Mouse (Mus musculus): ENCODE measurements around the gene D030056L22Rik.

D030056L22Rik gene

GRCm38 (mm10) chr19:18712866-18713300 is at the start of gene D030056L22Rik:
Gene D030056L22Rik (plus strand): TSS chr19:18713193.
- peak; percentile 97 to 98 for DNase-seq

- no peak for DNase-seq
Measured at GRCm38 (mm10) chr19:18663904-18664303, 49.1 kb upstream of the D030056L22Rik start.

DNA sequence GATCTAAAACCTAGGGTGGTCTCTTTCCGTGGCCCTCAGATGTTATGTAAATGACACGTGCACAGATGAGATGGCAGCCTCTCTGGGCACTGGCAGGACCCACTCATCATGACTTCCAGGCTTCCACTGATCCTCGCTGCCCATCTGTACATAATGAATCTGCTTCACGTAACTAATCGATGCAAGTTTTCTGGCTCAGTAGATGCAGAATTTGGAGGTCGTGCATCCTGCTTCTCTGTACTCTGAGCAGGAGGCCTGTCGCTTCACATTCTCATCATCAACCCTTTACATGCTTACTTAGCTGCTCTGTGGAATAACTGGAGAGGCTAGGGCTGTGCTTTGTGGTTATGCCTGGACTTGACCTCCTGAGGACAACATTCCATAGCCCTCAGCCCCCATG is 46.0 kb upstream of the D030056L22Rik start:
- no peak for DNase-seq

DNA sequence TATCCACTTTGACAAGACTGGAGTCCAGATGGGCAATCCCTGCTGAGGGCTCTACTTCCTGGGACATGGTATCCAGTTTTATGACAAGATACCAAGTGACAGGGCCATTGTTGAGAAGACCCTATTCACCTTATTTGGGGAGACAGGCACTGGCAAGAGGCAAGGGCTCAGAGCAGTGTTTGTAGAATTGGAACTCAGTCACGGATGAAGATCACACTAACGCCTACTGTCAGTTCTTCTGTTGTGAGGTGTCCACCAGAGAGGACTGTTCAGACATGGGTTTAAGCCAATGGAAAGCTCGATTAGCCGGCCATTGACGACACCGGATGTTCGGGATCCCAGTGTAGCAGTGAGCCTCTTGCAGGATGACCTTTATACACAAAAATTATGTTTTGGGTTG is 43.4 kb upstream of the D030056L22Rik start:
- no peak for DNase-seq

DNA sequence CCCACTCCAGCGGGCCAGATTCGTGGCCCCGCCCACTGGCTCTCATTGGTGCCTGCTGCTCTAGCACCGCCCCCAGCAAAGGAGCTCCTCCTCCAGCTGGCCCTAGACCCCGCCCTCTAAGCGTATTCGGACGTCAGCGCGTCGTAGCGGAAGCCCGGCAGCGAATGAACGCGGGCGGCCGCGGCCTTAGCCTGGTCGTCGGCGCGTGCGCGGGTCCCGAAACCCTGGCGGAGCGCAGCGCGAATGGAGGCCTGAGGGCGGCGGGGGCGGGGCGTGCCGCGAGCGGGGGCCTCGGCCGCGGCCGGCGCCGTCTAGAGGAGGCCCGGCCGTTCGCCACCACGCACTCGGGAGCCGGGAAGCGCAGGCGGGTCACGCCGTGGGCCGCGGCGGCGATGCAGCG is 42.4 kb upstream of the D030056L22Rik start, which contains the start of gene Carnmt1:
Gene Carnmt1, plus strand, starts transcription at position 157 of the 400 bp plus-strand sequence.
- peak; percentile 98 to 99 for DNase-seq

- peak; percentile 42 to 54 for DNase-seq
Measured at GRCm38 (mm10) chr19:18671056-18671741, 41.8 kb upstream of the D030056L22Rik start.

- no peak for DNase-seq
Measured at GRCm38 (mm10) chr19:18672498-18672897, 40.5 kb upstream of the D030056L22Rik start.

- no peak for DNase-seq
Measured at GRCm38 (mm10) chr19:18673116-18673515, 39.9 kb upstream of the D030056L22Rik start.

DNA sequence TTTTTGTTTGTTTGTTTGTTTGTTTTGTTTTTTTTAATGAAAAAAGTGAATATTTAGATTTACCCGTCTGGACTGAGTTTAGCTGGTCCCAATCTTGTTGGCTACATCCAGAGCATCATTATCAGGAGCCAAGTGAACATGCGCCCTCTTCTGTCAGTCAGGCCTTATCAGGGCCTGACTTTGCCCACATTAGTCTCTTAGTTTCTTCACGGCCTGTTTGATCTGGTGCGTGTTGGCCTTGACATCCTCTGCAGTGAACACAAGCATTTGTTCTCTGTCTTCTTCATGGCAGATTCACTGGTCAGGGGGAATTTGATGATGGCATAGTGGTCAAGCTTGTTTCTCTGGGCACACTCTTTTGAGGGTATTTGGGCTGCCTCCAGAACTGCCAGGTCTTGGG is 30.9 kb upstream of the D030056L22Rik start:
- no peak for DNase-seq

DNA sequence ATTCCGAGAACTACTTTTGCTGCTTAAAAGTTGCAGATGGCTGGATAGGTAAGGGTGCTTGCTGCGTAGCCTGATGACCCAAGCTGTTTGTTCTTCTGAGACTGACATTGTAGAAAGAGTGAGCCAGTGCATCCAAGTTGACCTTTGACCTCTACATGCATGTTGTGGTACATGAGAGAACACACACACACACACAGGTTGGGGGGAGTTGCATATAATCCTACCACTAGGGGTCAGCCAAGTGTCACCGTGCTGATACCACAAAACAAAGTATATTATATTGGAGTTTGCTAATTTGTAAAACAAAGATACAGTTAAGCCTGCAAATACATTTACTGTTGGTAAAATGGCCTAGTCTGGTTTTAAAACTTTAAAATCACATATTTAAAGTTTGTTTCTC is 25.4 kb upstream of the D030056L22Rik start:
- peak in 1 of 2 experiments; percentile 31 for DNase-seq

DNA sequence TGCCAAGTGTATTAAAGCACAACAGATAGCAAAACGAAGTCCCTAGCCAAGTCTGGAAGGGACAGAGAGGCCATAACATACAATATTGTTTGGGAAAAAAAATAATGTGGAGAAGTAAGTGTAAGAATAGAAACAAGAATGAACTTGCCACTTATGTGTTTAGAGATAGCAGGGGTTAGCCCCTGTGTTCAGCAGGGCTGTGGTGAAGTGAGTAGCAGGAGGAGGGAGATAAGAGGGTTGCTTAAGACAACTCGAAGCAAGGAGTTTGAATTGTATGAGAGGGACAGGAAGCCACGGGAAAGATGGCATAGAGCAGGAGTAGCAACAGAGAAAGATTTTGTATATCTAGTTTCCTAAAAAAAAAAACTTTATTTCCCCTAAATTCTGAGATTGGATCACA is 20.8 kb upstream of the D030056L22Rik start:
- no peak for DNase-seq

- no peak for DNase-seq
Measured at GRCm38 (mm10) chr19:18692768-18693167, 20.2 kb upstream of the D030056L22Rik start.

DNA sequence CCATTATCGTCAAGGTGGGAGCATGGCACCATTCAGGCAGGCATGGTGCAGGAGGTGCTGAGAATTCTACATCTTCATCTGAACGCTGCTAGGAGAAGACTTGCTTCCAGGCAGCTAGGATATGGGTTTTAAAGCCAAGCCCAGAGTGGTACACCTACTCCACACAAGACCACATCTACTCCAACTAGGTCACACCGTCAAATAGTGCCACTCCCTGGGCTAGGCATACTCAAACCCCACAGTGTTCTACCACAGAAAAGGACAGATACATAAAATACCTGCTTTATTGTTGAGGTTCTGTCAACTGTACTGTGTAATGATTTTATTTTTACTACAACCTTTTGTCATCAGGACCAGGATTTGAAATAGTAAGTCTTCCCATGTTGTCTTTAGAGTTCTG is 17.9 kb upstream of the D030056L22Rik start:
- DNase-seq: no peak

DNA sequence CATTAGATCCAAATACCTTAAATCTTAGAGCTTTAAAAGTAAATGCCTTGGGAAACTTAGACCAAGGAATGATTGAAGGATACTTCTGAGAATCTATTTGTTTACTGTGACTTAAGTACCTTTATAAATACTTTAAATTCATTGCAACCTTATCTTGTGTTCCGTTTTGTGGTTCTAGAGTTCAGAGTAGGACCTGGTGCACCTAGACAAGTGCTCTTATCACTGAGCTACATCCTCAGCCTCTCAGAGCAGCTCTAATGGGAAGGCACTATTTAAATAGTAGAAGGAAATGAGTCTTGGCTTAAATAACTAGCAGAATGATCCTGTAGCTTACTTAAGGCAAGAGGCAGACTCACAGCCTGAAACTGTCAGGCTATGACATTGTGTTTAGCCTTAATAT is 17.4 kb upstream of the D030056L22Rik start:
- DNase-seq: no peak

DNA sequence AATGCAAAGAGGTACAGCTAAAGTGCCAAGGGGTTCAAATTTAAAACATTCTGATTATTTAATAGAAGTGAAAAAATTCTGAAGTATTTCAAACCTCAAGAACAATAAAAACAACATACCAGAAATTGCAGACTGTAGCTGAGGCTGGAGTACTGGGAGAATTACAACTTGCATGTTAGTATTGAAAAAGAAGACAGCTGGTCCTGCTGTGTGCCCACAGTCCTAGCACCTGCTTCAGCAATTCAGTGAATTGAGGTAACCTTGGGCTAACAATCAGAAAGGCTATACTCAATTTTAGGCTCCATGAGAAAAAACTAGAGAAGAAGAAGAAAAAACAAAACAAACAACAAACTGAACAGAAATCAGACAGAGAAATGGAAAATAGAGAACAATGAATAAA is 4.9 kb upstream of the D030056L22Rik start:
- DNase-seq: no peak

DNA sequence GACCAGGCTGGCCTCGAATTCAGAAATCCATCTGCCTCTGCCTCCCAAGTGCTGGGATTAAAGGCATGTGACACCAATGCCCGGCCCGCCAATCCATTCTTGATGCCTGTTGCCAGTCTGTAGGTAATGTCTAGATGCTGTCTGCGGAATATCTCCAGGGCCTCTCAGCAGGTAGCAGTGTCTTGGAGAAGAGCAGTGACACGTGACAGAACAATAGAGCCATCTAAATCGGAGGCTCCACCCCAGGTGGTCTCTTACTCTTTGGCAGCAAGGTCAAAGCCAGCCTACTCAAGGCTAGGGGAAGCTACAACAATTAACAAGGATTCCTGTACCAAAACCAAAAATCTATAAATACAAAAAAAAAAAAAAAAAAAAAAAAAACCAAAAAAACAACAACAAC is 2.1 kb upstream of the D030056L22Rik start:
- DNase-seq: no peak

DNA sequence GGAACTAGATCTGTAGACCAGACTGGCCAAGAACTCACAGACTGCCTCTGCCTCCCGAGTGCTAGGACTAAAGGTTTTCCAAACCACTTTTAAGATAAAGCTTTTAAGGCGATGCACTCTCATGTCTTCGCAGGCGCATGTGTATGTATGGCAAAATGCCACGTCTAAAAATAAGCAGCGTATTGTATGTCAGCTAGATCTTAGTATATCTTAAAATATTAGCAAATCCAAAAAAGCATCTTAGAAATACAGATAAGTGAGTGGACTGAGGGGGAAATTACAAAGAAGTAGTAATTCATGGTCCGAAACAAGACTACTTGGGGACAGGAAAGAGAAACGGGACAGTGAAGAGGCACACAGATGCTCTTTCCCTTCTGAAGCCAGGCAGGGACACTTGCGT is 1.4 kb upstream of the D030056L22Rik start:
- no peak for DNase-seq

- DNase-seq: no peak
Measured at GRCm38 (mm10) chr19:18712153-18712865, 684 bp upstream of the D030056L22Rik start.

- DNase-seq: peak; percentile 47 to 69
Measured at GRCm38 (mm10) chr19:18713357-18713756, 364 bp downstream of the D030056L22Rik start.

DNA sequence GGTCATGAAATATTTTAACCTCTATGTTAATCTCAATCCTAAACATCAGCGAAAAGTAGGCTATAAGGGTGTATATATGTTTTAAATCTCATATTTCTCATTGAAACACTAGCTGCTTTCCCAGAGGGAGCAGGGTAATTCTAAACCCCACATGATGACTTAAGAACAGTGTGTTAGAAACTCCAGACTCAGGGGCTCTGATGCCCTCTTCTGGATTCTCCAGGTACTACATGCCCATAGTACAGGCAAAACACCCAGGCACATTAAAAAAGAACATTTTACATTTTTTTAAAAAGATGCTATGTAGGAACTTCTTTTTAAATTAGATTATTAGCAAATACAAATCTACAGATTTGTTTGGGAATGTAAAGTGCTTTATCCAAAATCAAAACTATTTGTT is 3.4 kb downstream of the D030056L22Rik start:
- peak in 1 of 2 experiments; percentile 66 for DNase-seq

DNA sequence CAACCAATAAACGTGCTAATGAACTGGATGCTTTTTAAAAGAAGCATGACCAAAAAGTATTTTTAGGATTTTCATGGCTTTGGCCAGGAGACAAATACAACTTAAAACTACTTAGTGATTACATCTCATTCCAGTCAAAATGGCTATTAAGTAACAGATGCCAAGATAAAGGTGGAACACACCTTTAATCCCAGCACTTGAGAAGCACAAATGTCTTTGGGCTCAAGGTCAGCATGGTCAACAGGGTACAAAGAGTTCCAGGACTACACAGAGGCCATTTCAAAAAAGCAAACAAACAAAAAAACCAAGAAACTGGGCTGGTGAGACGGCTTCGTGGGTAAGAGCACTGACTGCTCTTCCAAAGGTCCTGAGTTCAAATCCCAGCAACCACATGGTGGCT is 7.3 kb downstream of the D030056L22Rik start:
- no peak for DNase-seq

DNA sequence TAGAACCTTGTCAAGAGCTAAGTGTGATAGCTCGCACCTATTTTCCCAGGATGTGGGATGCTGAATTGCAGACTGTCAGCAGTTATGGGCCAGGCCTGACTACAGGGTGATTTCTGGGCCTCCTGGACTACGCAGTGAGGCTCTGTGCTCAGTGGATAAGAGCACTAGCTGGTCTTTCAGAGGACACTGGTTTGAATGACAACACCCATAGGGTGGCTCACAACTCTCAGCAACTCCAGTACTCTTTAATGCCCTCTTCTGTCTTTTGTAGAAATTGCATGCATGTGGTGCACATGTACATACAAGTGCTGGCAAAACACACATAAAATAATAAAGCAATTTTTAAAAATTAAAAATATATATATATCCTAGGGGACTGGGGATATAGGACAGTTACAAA is 12.2 kb downstream of the D030056L22Rik start:
- no peak for DNase-seq

DNA sequence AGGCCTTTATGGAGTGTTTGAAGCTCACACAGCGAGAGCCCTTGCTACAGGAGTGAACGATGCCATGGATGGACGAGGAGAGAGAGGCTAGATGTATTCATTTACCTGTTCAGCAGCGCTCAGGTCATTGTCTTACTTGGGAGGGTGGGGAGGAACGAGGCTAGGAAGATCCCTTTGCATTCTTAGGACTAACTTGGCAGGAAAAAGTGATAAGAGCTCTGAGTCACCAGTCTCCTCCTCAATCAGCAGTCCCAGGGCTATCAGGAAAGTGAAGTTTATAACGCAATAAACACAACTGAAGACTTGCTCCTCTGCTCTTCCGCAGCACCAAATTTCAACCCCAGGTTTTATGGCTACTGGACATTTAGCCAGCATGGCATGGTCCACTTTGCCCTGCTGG is 17.3 kb downstream of the D030056L22Rik start:
- no peak for DNase-seq

DNA sequence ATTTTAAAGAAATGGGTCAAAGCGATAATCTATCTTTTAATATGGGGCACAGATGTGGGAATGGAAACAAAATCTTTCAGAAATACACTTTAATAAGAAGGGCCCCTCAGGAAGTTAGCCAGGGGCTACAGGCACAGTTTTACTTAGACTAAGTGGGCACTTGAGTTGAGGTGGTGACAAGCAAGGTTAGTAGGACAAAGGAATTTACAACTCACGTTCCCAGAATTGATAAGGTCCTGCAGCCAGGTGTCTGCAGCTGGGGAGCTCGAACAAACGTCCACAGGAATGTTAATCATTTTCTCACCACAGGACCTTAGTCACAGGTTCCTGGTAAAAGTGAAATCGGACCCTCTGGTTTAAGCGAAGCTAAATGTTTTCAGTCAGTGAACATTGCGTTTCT is 18.1 kb downstream of the D030056L22Rik start:
- no peak for DNase-seq
